ENCODE assay signal across 10 mouse cellular contexts in genomic region chr15:79165140-79165539, GRCm38 (mm10). TPM values are rescaled to one million over a fixed set of nuclear protein-coding genes. Genes with fewer than 3 reads are reported as not detected.
DNase-seq lines count a peak whose midpoint lies in the region; ATAC-seq and TF ChIP-seq lines count a peak whose summit lies in the region.
"Had no signal": no experiment of that assay in that cellular context is flagged by ENCODE, and none has a peak within 500 bp of the region (broad histone marks: within the 10 kb centered on the region; RNA-seq: fewer than 3 reads in every experiment).

Gene Sox10 (minus strand): TSS chr15:79165240.

- no peak for ATAC-seq in lung, embryonic 14.5 days (ENCODE audit: insufficient read depth)

- peaks cover 9% of the 10 kb centered on the region for H3K4me1 ChIP-seq in cerebellum, adult 2 months (ENCODE audit: control insufficient read depth, insufficient read depth, low read length)
- no peaks in the 10 kb centered on the region for H3K4me1 ChIP-seq in lung, embryonic 14.5 days (ENCODE audit: insufficient read depth)
- no peaks in the 10 kb centered on the region; the same call in 1 of the 2 replicates for H3K4me1 ChIP-seq in olfactory bulb, adult 2 months (ENCODE audit: control insufficient read depth, insufficient read depth, low read length)

- peak within 1 kb of the TSS; percentile 23; the same call in 1 of the 2 replicates for H3K27ac ChIP-seq in cerebellum, adult 2 months (ENCODE audit: insufficient read depth, low read length)
- H3K27ac ChIP-seq in lung, embryonic 14.5 days (ENCODE audit: low read depth): no peak within 1 kb of the TSS
- H3K27ac ChIP-seq in olfactory bulb, adult 2 months (ENCODE audit: insufficient read depth, low read depth, low read length): 0 out of 2 replicates have a peak within 1 kb of the TSS, but pooled peaks have one; percentile 27

- TF ChIP-seq CTCF in cerebellum, adult 2 months (IDR thresholded peaks at IDR 0.05; ENCODE audit: borderline replicate concordance, insufficient read depth, low read depth, low read length): no peak
- TF ChIP-seq CTCF in lung, embryonic 14.5 days (IDR thresholded peaks at IDR 0.05; ENCODE audit: low read depth): no peak
- TF ChIP-seq CTCF in olfactory bulb, adult 2 months (IDR thresholded peaks at IDR 0.05; ENCODE audit: insufficient read depth, low read depth, low read length): no peak

- no peak for DNase-seq in cerebellum, adult 2 months
- DNase-seq in cerebellum, adult 11 months: no peak
- no peak for DNase-seq in lung, embryonic 14.5 days
- no peak for DNase-seq in lung, postnatal 25 days (ENCODE audit: low spot score)
- peak in 1 of 2 experiments; percentile 21 for DNase-seq in left cerebral cortex, postnatal 10 days (ENCODE audit: extremely low spot score in 1 of 2, low spot score in 2 of 2)
- no peak for DNase-seq in right cerebral cortex, postnatal 25 days
- DNase-seq in spleen, postnatal 36 days (ENCODE audit: low spot score in 2 of 2): no peak

- H3K4me2 ChIP-seq in lung, embryonic 14.5 days: no peak within 1 kb of the TSS

- TF ChIP-seq POLR2A in cerebellum, adult 2 months (IDR thresholded peaks at IDR 0.05; ENCODE audit: borderline replicate concordance, insufficient read depth, low read length): no peak
- TF ChIP-seq POLR2A in olfactory bulb, adult 2 months (IDR thresholded peaks at IDR 0.05; ENCODE audit: insufficient read depth, low read depth, low read length): no peak

- H3K9me3 ChIP-seq in lung, embryonic 14.5 days (ENCODE audit: low read depth, low read length): no peaks in the 10 kb centered on the region

- peaks cover 3% of the 10 kb centered on the region; the same call in 1 of the 2 replicates for H3K27me3 ChIP-seq in cerebellum, adult 2 months (ENCODE audit: control insufficient read depth, insufficient read depth, low read length)
- H3K27me3 ChIP-seq in lung, embryonic 14.5 days (ENCODE audit: insufficient read depth, low read length): peaks cover 47% of the 10 kb centered on the region

- 77% methylated on average over 5 of the region's 5 CpGs for WGBS in cerebellum, adult 2 months
- whole genome bisulfite sequencing in lung, embryonic 14.5 days: 55% methylated on average over 5 of the region's 5 CpGs
- WGBS in olfactory bulb, adult 2 months: 64% methylated on average over 5 of the region's 5 CpGs

- no peak within 1 kb of the TSS for H3K9ac ChIP-seq in lung, embryonic 14.5 days

- no peaks in the 10 kb centered on the region for H3K36me3 ChIP-seq in lung, embryonic 14.5 days (ENCODE audit: insufficient read depth)

- peak within 1 kb of the TSS; percentile 36 for H3K4me3 ChIP-seq in cerebellum, adult 2 months (replicated peaks; ENCODE audit: insufficient read depth, low read depth, low read length)
- H3K4me3 ChIP-seq in lung, embryonic 14.5 days (ENCODE audit: low read depth, low read length): 0 out of 2 replicates have a peak within 1 kb of the TSS, but pooled peaks have one; percentile 18
- peak within 1 kb of the TSS; percentile 30 for H3K4me3 ChIP-seq in olfactory bulb, adult 2 months (ENCODE audit: insufficient read depth, low read depth, low read length)
- H3K4me3 ChIP-seq: erythroblast, embryonic 14.5 days had no signal

- intact Hi-C loops in left cerebral cortex, postnatal 10 days (cut with DNase I): no loop called here

RNA-seq across cellular contexts. Expression of gene Sox10, which starts in this region (rescaled TPM):
- polyA plus RNA-seq in cerebellum, adult 2 months (2012; rRNA removed): 68.1 and 80.8 TPM in 2 replicates
- polyA plus RNA-seq in lung, embryonic 14.5 days (2014; fragmentation: Nextera tagmentation; extraction: Ambion mirVana): 0.37 and 0.79 TPM in 2 replicates
- total RNA-seq in left cerebral cortex, postnatal 10 days (2021): 10 to 100 TPM; 22.5 to 27.0 TPM
- not detected in 2 replicates for polyA plus RNA-seq in olfactory bulb, adult 2 months (2012; ENCODE audit: insufficient read depth, insufficient read length, low replicate concordance, missing spikeins)
- total RNA-seq: liver, adult 2 months had no signal
- polyA plus RNA-seq: erythroblast, embryonic 14.5 days; liver, adult 2 months had no signal

Comparison
In these comparisons a context has a peak if more than half of its experiments do, and no peak if none do; other contexts are left out.
1. RNA of gene Sox10 (polyA plus RNA-seq): 68.1 to 80.8 TPM in cerebellum, adult 2 months; 0.37 to 0.79 TPM in lung, embryonic 14.5 days and not detected in olfactory bulb, adult 2 months; every median in the first group is over 10 times any median in the second.
2. Peak in every context shown above with its lines, with median percentiles within 50 percentile points of each other: H3K4me3 ChIP-seq.